Mouse (Mus musculus) heart, adult 2 months (tissue): ENCODE data around the gene Srgap1. TPM values are rescaled to one million over a fixed set of nuclear protein-coding genes. Genes with fewer than 3 reads are reported as not detected.

ENCODE experiments used
- DNase-seq, 2 experiments: peaks; one replicate each; pipeline ENCODE4 v3.0.0; 2021
- H3K27ac ChIP-seq: fragments of 200-600 bp; 2 replicates; pipeline ENCODE4 v1.8.1; 2022
- H3K27me3 ChIP-seq: fragments of 200-500 bp; 2 replicates; pipeline ENCODE4 v1.6.1; 2012; ENCODE audit warnings: mild to moderate bottlenecking, low read length, inconsistent platforms, mixed read lengths; ENCODE audit not compliant: control insufficient read depth, insufficient read depth
- H3K36me3 ChIP-seq: fragments of 200-500 bp; 2 replicates; pipeline ENCODE4 v1.6.1; 2012; ENCODE audit warnings: low read length, inconsistent platforms; ENCODE audit not compliant: control insufficient read depth, insufficient read depth
- H3K4me1 ChIP-seq: fragments of 200-500 bp; 2 replicates; pipeline ENCODE4 v1.6.1; 2011; ENCODE audit warnings: low read length; ENCODE audit not compliant: control insufficient read depth, insufficient read depth
- H3K4me3 ChIP-seq: fragments of 200-600 bp; 2 replicates; pipeline ENCODE4 v1.8.1; 2022
- H3K79me2 ChIP-seq: fragments of 200-500 bp; replicated peaks from 2 replicates; pipeline ENCODE4 v1.6.1; 2012; ENCODE audit warnings: mild to moderate bottlenecking, inconsistent platforms, low read length, moderate library complexity, mixed read lengths; ENCODE audit not compliant: control insufficient read depth, insufficient read depth
- H3K9ac ChIP-seq: fragments of 200-500 bp; 2 replicates; pipeline ENCODE4 v1.6.1; 2012; ENCODE audit warnings: low read depth, mild to moderate bottlenecking, control low read depth, inconsistent platforms, low read length, mixed read lengths
- CTCF ChIP-seq: fragments of 200-600 bp; IDR thresholded peaks from 2 replicates; pipeline ENCODE4 v1.8.1; 2022; ENCODE audit warnings: antibody characterized with exemption, mild to moderate bottlenecking, moderate library complexity
- EP300 ChIP-seq: fragments of 200-500 bp; IDR thresholded peaks from 2 replicates; pipeline ENCODE4 v1.6.1; 2011; ENCODE audit warnings: low read depth, low read length, control low read depth; ENCODE audit not compliant: insufficient read depth
- POLR2A ChIP-seq: fragments of 200-500 bp; IDR thresholded peaks from 2 replicates; pipeline ENCODE4 v1.6.1; 2011; ENCODE audit warnings: mild to moderate bottlenecking, low read depth, low read length, control low read depth; ENCODE audit not compliant: insufficient read depth
- whole genome bisulfite sequencing: fragments of 180-500 bp; shearing (Covaris S2); methylation state at CpG from one replicate; pipeline ENCODE4 v1.1.7; 2018; 5-methylcytosine and 5-hydroxymethylcytosine counted together
- intact Hi-C: fragments of 180-260 bp; cut with DNase I; formaldehyde crosslinking; loops from one replicate; pipeline ENCODE4 v1.15.1; 2025
- polyA plus RNA-seq: library from polyadenylated mRNA; depleted of rRNA; stranded (reverse); fragments of >200 nt; gene quantifications from 2 replicates; pipeline ENCODE4 v1.2.3, GENCODE M21; 2012; rRNA removed
- total RNA-seq, 2 experiments: library from RNA; stranded (reverse); gene quantifications; 2 replicates each; pipeline ENCODE4 v1.2.3; 2021

Srgap1 gene
- total and polyA plus RNA-seq, 3 experiments = 1.1 to 2.1 (median 1.3) TPM

DNA sequence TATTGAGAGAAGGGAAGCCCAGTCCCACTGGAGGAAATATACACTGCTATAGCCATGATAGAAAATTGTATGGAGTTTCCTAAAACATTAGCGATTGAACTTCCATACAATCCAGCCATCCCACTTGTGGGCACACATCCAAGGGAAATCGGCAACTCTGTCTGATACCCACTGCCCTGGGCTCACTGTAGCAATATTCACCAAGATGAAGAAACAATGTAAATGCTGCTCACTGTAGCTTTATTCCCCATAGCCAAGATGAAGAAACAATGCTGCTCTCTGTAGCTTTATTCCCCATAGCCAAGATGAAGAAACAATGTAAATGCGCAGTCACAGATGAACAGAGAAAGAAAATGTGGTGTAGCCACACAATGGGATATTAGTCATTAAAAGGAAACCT is 309.9 kb downstream of the Srgap1 start:
- no peaks in the 10 kb centered on the region for H3K79me2 ChIP-seq
- intact Hi-C loops = no loop called here
- H3K4me3 ChIP-seq = no peak overlapping the region
- TF ChIP-seq POLR2A = no peak
- TF ChIP-seq EP300 = no peak
- TF ChIP-seq CTCF = no peak
- H3K4me1 ChIP-seq = peaks cover 2% of the 10 kb centered on the region; the same call in 1 of the 2 replicates
- no peak overlapping the region for H3K27ac ChIP-seq
- DNase-seq = no peak
- WGBS = 74% methylated on average over 3 of the region's 3 CpGs
- H3K36me3 ChIP-seq = no peaks in the 10 kb centered on the region
- H3K27me3 ChIP-seq = no peaks in the 10 kb centered on the region
- H3K9ac ChIP-seq = no peak overlapping the region

DNA sequence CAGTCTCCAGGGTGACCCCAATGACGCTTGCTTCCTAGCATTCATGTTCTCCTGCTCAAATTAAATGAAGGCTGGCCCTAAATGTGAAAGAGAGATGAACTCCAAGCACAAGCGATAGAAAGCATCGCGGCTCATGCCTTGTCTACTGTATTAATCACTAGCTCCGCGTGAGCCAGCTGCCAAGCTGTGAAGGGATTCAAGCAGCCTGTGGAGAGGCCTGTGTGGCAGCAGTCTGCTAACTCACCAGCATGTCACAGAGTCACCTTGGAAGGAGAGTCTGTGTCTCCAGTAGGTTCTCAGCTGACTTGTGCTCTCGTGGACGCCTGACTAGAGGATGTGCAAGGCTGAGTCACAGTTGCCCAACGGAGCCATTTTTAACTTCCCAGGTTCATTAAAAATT is 314.6 kb downstream of the Srgap1 start:
- WGBS = 87% methylated on average over 9 of the region's 9 CpGs
- Histone ChIP-seq H3K27me3 (no peaks in the 10 kb centered on the region), H3K79me2 (no peaks in the 10 kb centered on the region), H3K27ac (no peak overlapping the region), H3K4me1 (no peaks in the 10 kb centered on the region), H3K36me3 (no peaks in the 10 kb centered on the region), H3K4me3 (no peak overlapping the region), H3K9ac (no peak overlapping the region)
- intact Hi-C loops = no loop called here
- no peak for DNase-seq
- no peak for TF ChIP-seq CTCF
- no peak for TF ChIP-seq POLR2A
- no peak for TF ChIP-seq EP300

DNA sequence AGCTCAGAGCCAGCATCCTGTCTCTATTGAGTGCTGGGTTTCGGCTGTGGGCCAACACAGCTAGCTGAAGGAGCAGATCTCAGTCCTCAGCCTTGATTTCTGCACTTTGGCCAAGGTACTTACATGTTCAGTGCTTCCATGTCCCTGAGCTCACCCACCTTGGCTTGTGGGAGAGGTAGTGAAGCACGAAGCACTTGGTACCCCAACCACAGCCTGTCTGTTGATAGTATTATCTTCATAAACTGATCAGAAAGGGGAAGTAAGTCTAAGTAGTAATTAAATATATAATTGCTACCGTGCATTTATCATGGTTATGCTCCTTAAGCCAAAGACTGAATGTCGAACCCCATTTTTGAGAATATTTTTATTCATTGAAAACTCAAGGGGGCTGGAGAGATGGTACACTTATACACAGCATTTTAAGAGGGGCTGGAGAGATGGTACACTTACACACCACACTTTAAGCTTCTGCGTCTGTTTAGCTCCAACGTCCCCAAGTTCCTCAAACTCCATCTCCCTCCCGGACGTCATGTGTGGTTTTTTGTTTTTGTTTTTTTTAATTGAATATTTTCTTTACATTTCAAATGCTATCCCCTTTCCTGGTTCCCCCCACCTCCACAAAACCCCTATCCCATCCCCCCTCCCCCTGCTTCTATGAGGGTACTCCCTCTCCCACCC is 315.9 kb downstream of the Srgap1 start:
- Histone ChIP-seq H3K27ac (no peak overlapping the region), H3K79me2 (no peaks in the 10 kb centered on the region), H3K4me1 (no peaks in the 10 kb centered on the region), H3K27me3 (no peaks in the 10 kb centered on the region), H3K9ac (no peak overlapping the region), H3K36me3 (no peaks in the 10 kb centered on the region), H3K4me3 (no peak overlapping the region)
- WGBS = 79% methylated on average over 8 of the region's 8 CpGs
- no peak for TF ChIP-seq CTCF
- intact Hi-C loops = no loop called here
- no peak for DNase-seq

Other genes starting within 250 kb of the Srgap1 start
- 10 to 100 TPM; 36.4 to 38.8 TPM for gene Rxylt1, start 50.1 kb upstream of the Srgap1 start, total RNA-seq
- gene Rxylt1, start 50.1 kb upstream of the Srgap1 start, polyA plus RNA-seq = 4.9 and 9.2 TPM in 2 replicates